Mouse (Mus musculus): ENCODE measurements around the gene Rtn4ip1.
A peak's percentile ranks its signal among the peaks of the same experiment; 100 is the strongest.

The Rtn4ip1 gene

DNA sequence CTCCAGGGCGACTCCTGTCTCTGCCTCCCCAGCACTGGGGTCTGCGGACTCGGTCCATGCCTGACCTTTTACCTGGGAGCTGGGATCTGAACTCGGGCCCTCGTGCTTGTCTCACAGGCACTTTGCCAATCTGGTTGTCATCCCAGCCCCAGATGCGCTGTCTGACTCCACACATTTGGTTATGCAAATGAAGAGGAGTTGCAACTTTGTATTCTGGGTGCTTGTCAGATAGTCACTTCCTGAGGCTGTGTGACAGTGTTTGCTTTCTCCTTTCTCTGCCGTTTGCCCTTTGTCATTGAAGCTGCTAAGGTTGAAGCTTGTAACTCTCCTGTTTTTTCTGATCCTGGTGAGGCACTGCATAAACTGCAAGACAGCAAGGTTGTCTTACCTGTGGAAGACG is 26.1 kb downstream of the Rtn4ip1 start:
- DNase-seq (ENCODE audit: low read depth, low spot score): no peak

DNA sequence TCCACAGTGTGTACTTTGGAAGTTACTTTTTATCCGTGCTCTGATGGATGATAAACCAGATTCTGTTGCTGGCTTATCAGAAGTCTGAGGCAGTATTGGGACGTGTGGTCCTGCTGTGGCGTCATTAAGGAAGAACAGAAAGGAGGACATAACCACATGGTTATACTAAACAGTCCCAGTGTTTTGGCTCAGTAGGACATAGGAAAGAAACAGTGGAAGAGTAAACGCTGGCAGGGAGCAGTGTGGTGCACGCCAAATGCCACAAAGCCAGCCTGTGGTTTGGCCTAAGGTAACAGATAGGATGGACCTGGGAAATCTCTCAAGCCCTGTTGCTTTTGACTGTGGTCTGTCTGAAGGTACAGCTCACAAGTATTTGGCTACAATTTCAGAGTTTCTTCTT is 27.0 kb downstream of the Rtn4ip1 start:
- no peak for DNase-seq (ENCODE audit: low read depth, low spot score)

DNA sequence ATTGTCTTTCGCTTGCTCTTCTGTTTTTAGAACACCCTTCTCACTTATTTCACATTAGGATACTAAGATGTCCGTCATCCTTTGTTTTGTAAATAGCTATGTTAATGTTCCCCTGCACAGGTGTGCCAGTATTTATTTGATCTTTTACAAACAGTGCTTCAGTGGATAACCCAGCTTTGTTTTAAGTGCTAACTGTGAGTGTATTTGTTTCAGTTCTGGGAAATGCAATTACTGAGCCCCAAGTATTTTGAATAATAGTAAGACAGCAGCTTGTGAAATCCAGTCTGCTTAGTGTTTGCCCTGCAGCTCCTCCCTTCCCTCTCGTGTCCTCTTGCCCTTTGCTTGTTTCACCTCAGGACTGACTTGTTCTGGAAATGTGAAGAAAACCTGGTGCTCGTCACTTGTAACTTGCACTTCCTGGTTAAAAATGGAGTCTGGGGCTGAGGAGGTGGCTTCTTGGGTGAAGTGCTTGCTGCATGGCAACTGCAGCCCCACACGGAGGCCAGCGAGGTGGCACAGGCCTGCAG is 37.6 kb downstream of the Rtn4ip1 start:
- no peak for DNase-seq (ENCODE audit: low read depth, low spot score)

DNA sequence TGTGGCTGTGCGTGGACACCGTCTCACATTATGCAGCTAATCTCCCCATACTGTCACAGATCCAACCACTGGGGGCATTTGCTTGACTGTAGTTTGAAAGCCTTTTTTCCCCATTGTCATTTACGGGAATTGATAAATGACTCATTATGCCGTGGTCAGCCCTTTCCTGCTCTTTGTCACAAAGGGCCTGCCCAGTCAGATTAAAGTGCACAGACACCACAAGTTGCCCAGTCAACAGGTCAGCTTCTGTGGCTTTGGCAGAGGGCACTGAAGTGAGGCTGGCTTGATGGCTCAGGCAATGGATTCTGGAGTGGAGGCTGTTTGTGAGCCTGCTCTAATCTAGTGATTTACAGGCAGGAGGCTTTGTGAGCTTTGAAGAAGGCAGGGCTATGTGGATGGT is 42.1 kb downstream of the Rtn4ip1 start:
- DNase-seq (ENCODE audit: low read depth, low spot score): no peak

DNA sequence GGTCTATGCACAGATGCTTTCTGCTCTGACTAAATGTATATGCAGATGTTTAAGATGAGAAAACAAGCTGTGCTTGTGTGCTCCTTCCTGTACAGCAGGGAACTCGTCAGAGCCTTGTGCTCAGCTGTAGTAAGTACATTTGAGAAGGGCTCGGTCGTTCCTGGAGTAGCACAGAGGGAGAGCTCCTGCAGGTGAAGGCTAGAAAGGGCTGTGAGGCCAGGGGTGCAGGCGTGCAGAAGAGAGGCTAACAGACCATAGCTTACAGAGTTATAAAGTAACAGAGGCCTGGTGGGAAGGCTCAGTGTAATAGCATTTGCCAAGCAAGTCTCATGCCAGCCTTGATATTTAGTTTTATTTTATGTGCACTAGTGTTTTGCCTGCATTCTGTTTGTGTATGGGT is 43.8 kb downstream of the Rtn4ip1 start:
- no peak for DNase-seq (ENCODE audit: low read depth, low spot score)

DNA sequence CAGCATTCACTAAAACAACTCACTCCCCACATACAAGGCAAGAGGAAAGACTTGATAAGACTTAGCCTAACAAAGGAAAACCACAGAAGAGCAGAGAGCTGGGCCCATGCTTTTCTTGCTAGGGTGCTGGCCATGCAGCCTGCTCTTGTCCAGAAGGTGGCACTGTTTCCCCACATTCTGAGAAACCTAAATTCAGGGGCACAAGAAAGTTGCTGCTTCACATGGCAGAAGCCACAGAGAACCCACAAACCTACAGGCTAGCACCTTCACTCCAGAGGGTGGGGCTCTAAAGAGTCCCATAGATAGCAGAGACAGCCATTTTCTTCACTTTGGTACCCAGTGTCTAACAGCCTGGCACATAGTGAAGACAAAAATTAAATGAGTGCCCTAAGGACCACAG is 52.3 kb downstream of the Rtn4ip1 start:
- DNase-seq (ENCODE audit: low read depth, low spot score): peak; percentile 82

DNA sequence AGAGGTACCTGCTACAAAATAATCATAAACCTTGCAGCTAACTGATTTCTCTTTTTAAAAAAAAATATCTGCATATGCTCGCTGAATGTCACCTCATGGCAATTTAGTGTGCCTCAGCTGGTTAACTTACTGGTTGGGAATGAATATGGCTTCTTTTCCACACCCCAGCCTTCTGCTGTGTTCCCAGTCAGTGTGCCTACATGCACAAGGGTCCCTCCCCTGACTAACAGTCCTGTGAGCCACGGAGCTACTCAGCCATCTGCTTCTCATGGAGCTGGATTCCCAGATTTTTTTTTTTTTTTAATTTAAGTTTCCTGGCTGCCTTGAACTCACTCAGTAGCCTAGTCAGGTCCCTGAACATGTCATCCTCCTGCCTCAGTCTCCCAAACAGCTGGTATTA is 63.3 kb downstream of the Rtn4ip1 start:
- no peak for DNase-seq (ENCODE audit: low read depth, low spot score)

DNA sequence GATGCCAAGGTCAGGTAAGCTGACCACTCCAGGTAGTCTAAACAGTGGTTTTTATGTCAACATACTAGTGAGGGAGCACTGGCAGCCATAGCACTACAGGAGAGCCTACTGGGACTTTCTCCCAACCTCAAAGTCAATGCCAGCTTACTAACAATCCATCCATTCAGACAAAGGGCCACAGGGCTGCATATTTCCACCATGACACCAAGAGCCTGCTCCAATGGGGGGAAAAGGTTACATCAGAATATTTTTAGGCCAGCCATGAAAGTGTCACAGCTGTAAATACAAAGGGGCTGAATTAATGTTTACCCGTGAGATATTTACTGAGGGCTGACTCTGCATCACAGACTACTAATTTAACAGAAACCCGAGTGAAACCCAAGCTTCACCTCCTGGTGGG is 71.6 kb downstream of the Rtn4ip1 start:
- DNase-seq (ENCODE audit: low read depth, low spot score): no peak

DNA sequence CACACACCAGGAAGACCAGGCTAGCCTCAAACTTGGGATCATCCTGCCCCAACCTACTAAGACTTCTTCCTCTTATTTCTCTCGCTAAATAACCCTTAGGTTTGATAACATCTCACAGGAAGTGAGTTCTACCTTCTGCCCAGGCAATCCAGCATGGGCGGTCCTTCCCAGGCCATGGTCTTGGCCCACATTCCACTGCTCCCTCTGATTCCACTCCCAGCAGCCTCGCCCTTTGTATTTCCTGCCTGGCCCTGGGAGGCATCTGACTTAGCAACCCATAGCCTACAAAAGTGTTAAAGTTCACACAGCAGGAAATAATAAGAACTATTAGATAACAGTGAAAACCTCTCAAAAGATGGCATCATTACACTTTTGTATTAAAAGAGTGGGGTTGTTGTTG is 75.7 kb downstream of the Rtn4ip1 start:
- DNase-seq (ENCODE audit: low read depth, low spot score): no peak

DNA sequence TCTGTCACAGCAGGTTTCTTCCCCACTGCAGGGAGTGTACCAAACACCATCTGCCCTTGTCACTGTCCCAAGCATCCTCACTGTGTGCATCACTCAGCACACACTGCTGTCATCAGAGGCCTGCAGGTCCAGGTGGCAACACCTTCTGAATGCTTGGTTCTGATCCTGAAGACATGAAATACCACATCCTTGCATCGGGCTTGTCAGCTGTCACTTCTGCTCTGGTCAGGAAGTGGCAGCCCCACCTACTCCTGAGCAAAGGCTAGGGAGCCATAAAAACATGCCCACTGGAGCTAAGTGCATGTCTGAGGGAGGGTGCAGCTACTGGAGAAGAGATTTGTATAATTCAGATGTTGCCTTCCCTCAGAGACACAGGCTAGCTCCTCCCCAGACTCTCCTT is 78.5 kb downstream of the Rtn4ip1 start:
- peak; percentile 64 for DNase-seq (ENCODE audit: low read depth, low spot score)

DNA sequence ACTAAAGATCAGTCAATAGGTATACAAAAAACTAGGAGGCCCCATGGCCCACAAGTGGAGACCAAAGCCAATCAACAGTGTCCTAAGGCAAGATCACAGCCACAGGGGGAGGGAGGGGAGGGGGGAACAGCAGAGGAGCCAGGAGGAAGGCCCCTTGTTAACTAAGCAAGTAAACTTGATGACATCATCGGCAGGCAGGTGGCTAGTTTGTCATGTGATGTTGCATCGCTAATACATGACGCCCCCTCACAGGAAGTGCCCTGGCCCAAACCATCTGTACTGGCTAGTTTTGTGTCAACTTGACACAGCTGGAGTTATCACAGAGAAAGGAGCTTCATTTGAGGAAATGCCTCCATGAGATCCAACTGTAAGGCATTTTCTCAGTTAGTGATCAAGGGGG is 79.1 kb downstream of the Rtn4ip1 start:
- DNase-seq (ENCODE audit: low read depth, low spot score): peak; percentile 39

DNA sequence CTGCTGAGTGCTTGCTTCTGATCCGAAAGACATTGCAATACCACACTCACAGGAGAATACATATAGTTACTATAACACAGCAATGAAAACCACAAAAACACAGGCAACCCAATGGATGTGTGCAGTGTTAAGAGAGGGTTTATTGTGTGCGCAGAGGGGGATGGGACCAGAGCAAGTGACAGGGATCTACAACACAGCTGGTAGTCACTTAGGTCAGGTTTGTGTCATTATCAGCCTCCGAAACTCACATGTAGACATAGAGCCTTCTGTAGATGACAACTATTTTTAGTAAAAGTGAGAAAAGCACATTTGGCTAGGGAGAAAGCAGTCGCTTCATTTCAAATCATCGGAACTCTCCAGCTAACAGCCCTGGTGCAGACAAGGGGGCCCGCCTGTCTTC is 80.9 kb downstream of the Rtn4ip1 start:
- no peak for DNase-seq (ENCODE audit: low read depth, low spot score)

DNA sequence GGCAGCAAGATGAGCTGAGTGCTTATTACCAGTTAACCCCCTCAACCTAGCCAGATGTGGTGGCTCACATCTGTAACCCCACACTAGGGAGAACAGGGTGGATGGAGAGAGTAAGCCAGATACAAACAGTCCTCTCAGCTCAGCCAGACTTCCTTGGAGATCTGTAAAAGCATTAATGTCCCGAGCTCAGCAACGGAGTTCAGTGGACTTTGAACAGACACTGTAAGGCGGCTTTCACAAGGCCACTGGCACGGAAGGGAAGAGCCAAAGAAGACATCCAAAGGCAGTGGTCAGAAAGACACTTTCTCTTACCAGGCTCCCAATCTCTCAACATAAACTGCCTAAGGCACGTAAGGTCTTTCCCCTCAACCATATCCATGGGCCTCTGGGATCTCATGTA is 81.6 kb downstream of the Rtn4ip1 start:
- no peak for DNase-seq (ENCODE audit: low read depth, low spot score)

DNA sequence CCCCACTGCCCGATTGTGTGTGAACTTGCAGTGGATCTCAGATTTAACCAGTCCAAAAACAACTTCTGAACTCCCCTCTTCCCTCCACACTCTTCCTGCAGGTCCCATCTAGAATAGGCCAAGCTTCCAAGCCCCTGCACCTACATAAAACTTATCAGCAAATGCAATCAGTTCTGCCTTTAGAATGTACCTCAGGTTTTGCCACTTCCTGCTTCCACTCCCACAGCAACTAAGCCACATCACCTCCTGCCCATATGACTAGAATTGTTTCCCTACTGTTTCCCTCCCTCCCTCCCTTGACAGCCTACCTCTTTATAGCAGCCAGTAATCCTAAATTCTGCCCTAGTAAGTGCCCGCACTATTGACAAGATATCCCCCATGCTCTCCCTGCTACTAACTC is 82.3 kb downstream of the Rtn4ip1 start:
- peak; percentile 58 for DNase-seq (ENCODE audit: low read depth, low spot score)

DNA sequence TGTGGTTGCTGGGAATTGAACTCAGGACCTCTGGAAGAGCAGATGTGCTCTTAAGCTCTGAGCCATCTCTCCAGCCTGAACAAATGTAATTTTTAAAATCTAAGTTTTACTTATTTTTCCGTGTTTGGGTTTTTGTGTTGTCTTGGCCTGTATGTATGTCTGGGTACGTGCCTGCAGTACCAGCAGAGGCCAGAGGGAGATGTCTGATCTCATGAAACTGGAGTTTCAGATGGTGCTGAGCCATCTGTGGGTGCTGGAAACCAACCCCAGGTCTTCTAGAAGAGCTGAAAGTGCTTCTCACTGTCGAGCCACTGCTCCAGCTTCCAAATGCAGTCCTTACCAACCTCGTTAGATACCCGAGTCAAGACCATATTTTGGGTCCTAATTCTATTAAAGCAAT is 89.7 kb downstream of the Rtn4ip1 start:
- DNase-seq (ENCODE audit: low read depth, low spot score): no peak

DNA sequence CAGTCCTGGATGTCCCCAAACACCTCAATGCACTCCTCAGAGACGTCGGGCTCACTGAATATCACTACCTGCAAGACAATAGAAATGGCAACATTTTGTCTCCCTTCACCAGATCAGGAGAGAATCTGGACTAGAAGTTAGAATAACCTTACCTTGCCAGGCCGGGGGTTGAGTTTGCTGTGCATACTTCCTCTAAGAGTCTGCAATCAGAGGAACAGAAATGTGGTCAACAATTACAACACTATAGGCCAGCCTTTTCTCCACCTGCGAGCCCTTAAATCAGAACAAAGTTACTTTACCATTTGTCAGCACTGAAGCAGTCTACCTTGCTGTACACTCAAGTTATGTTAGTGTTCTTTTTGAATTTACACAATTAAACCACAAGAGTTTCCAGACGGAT is 90.9 kb downstream of the Rtn4ip1 start:
- no peak for DNase-seq (ENCODE audit: low read depth, low spot score)

DNA sequence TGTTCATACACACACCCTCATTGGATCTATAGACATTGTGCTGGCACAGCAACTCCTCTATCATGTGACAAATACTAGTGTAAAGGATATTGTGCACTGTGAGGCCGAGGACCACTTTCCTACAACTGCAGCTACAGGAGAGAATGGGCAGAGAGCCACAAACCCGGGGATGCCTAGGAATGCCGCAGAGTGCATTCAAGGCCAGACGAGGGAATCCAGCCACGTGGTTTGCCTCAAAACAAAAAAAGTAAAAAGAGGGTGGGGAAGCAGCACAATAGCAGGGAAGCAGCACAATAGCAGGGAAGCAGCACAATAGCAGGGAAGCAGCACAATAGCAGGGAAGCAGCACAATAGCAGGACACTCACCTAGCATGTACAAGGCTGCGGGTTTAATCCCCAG is 91.6 kb downstream of the Rtn4ip1 start:
- DNase-seq (ENCODE audit: low read depth, low spot score): no peak

DNA sequence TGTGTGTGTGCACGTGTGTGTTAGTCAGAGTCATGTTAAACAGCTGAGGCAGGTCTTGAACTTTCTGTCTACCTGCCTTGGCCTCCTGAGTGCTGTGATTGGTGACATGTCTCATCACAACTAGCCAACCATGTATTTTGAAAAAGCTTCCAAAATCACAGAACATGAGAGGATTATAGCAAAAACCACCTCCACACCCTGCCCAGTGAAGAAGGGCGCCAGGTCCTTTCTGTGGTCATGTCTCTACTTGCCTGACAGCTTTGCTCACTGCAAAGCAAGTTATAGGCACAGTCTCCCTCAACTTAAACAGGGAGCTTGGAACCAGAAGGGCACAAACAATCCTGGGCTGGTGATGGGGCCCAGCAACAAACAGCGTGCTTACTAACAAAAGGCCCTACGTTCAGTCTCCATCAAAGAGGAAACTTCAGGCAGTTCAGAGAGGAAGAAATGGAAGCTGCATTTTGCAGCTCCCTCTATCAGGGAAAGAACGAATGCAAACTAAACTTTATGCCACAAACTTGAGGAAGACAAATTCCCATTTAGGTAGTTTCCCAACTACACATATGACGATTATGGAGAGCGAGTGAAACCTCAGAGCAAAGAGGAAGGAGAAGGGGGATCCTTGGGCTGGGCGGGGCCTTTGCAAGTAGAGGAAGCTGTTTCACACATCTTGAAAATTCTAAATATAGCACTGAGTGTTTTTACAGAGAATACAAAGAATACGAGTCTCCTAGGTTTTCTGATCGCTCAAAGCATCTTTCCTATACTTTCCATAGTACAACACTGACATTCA is 94.4 kb downstream of the Rtn4ip1 start:
- DNase-seq (ENCODE audit: low read depth, low spot score): peak; percentile 83

DNA sequence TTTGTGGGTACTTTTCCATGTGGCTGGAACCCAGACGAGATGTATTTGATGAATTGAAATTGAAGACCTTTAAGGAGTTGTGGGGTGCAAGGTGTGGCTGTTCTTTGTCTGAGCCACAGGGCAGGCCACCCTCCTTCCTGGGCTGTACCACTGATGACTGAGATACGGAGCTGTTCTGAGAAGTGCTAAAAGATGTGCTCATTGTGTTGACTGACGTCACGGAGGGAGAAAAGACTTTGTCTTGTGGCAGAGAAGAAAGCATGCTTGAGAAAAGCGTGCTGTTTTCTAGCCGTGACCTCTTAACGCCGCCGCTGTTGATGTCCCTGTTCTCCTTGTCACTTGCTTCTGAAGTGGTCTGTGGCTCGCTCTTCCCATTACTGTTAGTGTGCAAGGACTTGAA is 95.7 kb downstream of the Rtn4ip1 start:
- DNase-seq (ENCODE audit: low read depth, low spot score): peak; percentile 91

DNA sequence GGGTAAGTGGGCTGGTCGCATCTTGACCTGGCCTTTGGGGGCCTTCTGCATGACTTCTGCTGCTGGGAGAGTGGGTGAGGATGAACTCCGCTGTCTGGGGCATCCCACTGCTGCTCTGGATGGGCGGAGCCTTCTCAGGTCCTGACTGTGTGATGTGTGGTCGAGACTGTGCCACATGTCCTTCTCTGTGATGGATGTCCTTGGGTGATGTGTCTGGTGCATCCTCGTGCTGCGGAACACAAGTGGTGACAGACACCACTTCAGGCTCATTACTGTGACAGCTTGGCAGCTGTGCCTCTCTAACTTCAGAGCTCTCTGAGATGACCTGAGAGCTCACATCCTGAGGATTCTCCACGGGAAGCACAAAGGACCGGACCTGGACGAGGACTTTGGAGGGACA is 96.4 kb downstream of the Rtn4ip1 start:
- DNase-seq (ENCODE audit: low read depth, low spot score): peak; percentile 57

DNA sequence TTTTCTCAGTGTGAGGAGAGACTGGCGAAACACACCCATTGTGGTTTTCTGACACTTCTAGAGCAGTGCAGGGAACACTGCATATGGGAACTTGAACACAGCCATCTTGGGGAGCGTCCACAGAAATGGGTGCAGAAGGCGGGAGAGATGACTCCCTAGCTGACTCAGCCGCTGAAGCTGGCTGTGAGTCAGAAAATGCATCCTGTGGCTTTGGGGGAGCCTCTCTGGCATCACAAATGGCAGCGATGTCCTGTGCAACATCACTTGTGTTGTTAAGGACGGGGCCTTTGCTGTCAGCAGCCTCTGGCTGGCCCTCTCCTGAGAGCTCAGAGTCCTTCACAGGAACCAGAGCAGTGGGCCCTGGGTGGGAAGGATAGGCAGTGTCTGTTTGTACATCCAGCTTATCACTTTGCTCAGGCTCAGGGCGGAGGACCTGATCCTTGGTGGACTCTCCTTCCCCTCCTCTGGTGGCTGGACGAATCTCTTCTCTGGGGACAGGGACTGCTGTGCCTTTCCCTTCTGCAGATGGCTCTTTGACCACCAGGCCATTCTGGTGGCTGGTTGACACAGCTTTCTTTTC is 97.0 kb downstream of the Rtn4ip1 start:
- DNase-seq (ENCODE audit: low read depth, low spot score): peak; percentile 76

DNA sequence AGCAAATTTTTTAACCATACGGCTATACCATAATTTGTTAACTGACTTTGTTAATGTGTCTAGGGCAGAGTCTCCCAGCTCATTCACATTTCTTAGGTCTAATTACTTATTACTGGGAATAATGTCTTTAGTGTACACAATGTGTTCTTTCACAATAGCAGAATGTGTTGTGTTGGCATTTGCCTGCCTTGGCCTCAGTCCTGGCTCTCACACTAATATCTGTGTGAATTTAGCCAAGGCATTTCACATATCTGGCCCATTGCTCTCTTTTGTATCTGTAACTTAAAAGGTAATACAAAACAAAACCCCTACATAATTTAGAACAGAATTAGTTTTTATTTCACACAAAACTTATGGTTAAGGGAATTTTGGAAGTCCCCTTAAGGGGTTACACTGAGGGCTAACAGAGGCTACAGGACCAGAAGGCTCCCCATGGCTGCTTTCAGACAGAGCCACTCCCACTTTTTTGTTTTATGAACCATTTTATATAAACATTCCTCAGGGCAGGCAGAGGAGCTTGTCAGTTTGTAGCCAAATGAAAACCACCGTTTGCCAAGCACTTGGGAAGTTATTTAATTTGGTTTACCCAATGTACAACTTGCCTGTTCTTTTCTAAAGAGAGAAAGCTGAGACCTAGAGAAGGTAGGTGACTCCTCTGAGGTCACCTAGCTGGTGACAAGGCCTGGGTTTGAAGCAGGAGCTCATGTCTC is 98.7 kb downstream of the Rtn4ip1 start:
- no peak for DNase-seq (ENCODE audit: low read depth, low spot score)
